Mouse (Mus musculus) CH12.LX (cell line): ENCODE data around the gene Atp6v0c. TPM values are rescaled to one million over a fixed set of nuclear protein-coding genes. Genes with fewer than 3 reads are reported as not detected.

Source experiments
- DNase-seq: peaks from one replicate; pipeline ENCODE4 v3.0.0-alpha.2; 2013; ENCODE audit errors: extremely low read depth
- H3K27ac ChIP-seq: 2 replicates; pipeline ENCODE4 v1.5.1; 2012; ENCODE audit warnings: low read depth, mild to moderate bottlenecking, control low read depth, moderate library complexity; ENCODE audit not compliant: insufficient read depth
- H3K27me3 ChIP-seq: replicated peaks from 2 replicates; pipeline ENCODE3; 2012; ENCODE audit warnings: inconsistent platforms
- H3K36me3 ChIP-seq, 2 experiments: replicated peaks in 1 of 2; 2 replicates each; pipeline versions ENCODE3 to v1.6.1; 2012; ENCODE audit warnings: inconsistent platforms in 1 of 2, low read length in 1 of 2, mild to moderate bottlenecking in 1 of 2, mixed read lengths in 1 of 2, moderate library complexity in 1 of 2; ENCODE audit not compliant: control insufficient read depth in 1 of 2, insufficient read depth in 1 of 2
- H3K4me1 ChIP-seq, 2 experiments: 2 replicates each; pipeline ENCODE4 v1.6.1; 2012; ENCODE audit warnings: inconsistent platforms in 1 of 2, moderate library complexity in 1 of 2; ENCODE audit not compliant: insufficient read depth in 2 of 2, control insufficient read depth in 1 of 2
- H3K4me2 ChIP-seq: 2 replicates; pipeline ENCODE4 v1.6.1; 2012; ENCODE audit warnings: low read depth, mild to moderate bottlenecking, control low read depth; ENCODE audit not compliant: poor library complexity, insufficient read depth, severe bottlenecking
- H3K4me3 ChIP-seq, 3 experiments: fragments of 150-350 bp in 1 of 3; sonication (generic) in 1 of 3; replicated peaks in 1 of 3; 2 replicates each; pipeline versions ENCODE3 to v1.5.1; 2011 to 2012; ENCODE audit warnings: low read depth in 2 of 3, low read length in 2 of 3, mild to moderate bottlenecking in 2 of 3, moderate library complexity in 2 of 3, control low read depth in 1 of 3, improper control_type of control experiment in 1 of 3, inconsistent platforms in 1 of 3, mixed read lengths in 1 of 3; ENCODE audit not compliant: poor library complexity in 1 of 3
- H3K79me2 ChIP-seq: replicated peaks from 2 replicates; pipeline ENCODE4 v1.6.1; 2012; ENCODE audit warnings: mild to moderate bottlenecking, moderate library complexity; ENCODE audit not compliant: control insufficient read depth, poor library complexity, insufficient read depth, severe bottlenecking; ENCODE audit errors: extremely low read depth
- H3K9ac ChIP-seq: 2 replicates; pipeline ENCODE4 v1.6.1; 2012; ENCODE audit warnings: low read depth, mild to moderate bottlenecking, control low read depth, moderate library complexity; ENCODE audit not compliant: insufficient read depth
- H3K9me3 ChIP-seq: replicated peaks from 2 replicates; pipeline ENCODE3; 2012; ENCODE audit warnings: low read length, inconsistent platforms, mixed read lengths
- BHLHE40 ChIP-seq: IDR thresholded peaks from 2 replicates; pipeline ENCODE4 v1.6.1; 2011; ENCODE audit warnings: mild to moderate bottlenecking, low read depth, low read length, improper control_type of control experiment
- CHD1 ChIP-seq: IDR thresholded peaks from 2 replicates; pipeline ENCODE4 v1.6.1; 2012; ENCODE audit warnings: low read depth, low read length, improper control_type of control experiment, inconsistent platforms
- E2F4 ChIP-seq: IDR thresholded peaks from 2 replicates; pipeline ENCODE4 v1.6.1; 2011; ENCODE audit warnings: low read depth, low read length, improper control_type of control experiment; ENCODE audit not compliant: insufficient replicate concordance
- ELF1 ChIP-seq: IDR thresholded peaks from 2 replicates; pipeline ENCODE4 v1.6.1; 2014; ENCODE audit warnings: low read depth, mild to moderate bottlenecking, inconsistent platforms, low read length, improper control_type of control experiment
- ETS1 ChIP-seq: conservative IDR thresholded peaks from 2 replicates; pipeline ENCODE4 v1.6.1; 2012; ENCODE audit warnings: low read depth, mild to moderate bottlenecking, inconsistent platforms, low read length, improper control_type of control experiment, moderate library complexity
- HCFC1 ChIP-seq: IDR thresholded peaks from 2 replicates; pipeline ENCODE4 v1.6.1; 2012; ENCODE audit warnings: low read depth, mild to moderate bottlenecking, inconsistent platforms, low read length, improper control_type of control experiment
- IRF4 ChIP-seq: IDR thresholded peaks from 2 replicates; pipeline ENCODE4 v1.6.1; 2014; ENCODE audit warnings: low read depth, mild to moderate bottlenecking, inconsistent platforms, low read length, improper control_type of control experiment
- JUN ChIP-seq: IDR thresholded peaks from 2 replicates; pipeline ENCODE4 v1.6.1; 2011; ENCODE audit warnings: low read depth, mild to moderate bottlenecking, low read length, improper control_type of control experiment, moderate library complexity; ENCODE audit not compliant: insufficient read depth
- JUND ChIP-seq: conservative IDR thresholded peaks from 2 replicates; pipeline ENCODE4 v1.6.1; 2011; ENCODE audit warnings: low read depth, low read length, improper control_type of control experiment
- MAX ChIP-seq: IDR thresholded peaks from 2 replicates; pipeline ENCODE4 v1.6.1; 2011; ENCODE audit warnings: low read length, improper control_type of control experiment
- MAZ ChIP-seq: IDR thresholded peaks from 2 replicates; pipeline ENCODE4 v1.6.1; 2012; ENCODE audit warnings: low read depth, mild to moderate bottlenecking, inconsistent platforms, low read length, improper control_type of control experiment, moderate library complexity
- MXI1 ChIP-seq: IDR thresholded peaks from 2 replicates; pipeline ENCODE4 v1.6.1; 2011; ENCODE audit warnings: mild to moderate bottlenecking, low read depth, low read length, improper control_type of control experiment
- MYC ChIP-seq: IDR thresholded peaks from 2 replicates; pipeline ENCODE4 v1.6.1; 2011; ENCODE audit warnings: low read depth, mild to moderate bottlenecking, improper control_type of control experiment, low read length
- NELFE ChIP-seq: IDR thresholded peaks from 2 replicates; pipeline ENCODE4 v1.6.1; 2011; ENCODE audit warnings: low read depth, low read length, improper control_type of control experiment
- NRF1 ChIP-seq: IDR thresholded peaks from 2 replicates; pipeline ENCODE4 v1.6.1; 2014; ENCODE audit warnings: low read depth, mild to moderate bottlenecking, inconsistent platforms, low read length, improper control_type of control experiment, moderate library complexity
- POLR2A ChIP-seq: IDR thresholded peaks from 2 replicates; pipeline ENCODE4 v1.6.1; 2011; ENCODE audit warnings: low read depth, mild to moderate bottlenecking, improper control_type of control experiment, low read length
- SIN3A ChIP-seq: IDR thresholded peaks from 2 replicates; pipeline ENCODE4 v1.6.1; 2012; ENCODE audit warnings: low read length, improper control_type of control experiment, inconsistent platforms
- SMC3 ChIP-seq: IDR thresholded peaks from 2 replicates; pipeline ENCODE4 v1.6.1; 2011; ENCODE audit warnings: low read depth, low read length, improper control_type of control experiment
- TBP ChIP-seq: conservative IDR thresholded peaks from 2 replicates; pipeline ENCODE4 v1.6.1; 2011; ENCODE audit warnings: low read depth, low read length, improper control_type of control experiment
- TCF12 ChIP-seq: IDR thresholded peaks from 2 replicates; pipeline ENCODE4 v1.6.1; 2014; ENCODE audit warnings: low read depth, mild to moderate bottlenecking, inconsistent platforms, low read length, improper control_type of control experiment
- USF1 ChIP-seq: IDR thresholded peaks from 2 replicates; pipeline ENCODE4 v1.6.1; 2014; ENCODE audit warnings: low read depth, mild to moderate bottlenecking, inconsistent platforms, low read length, improper control_type of control experiment
- USF2 ChIP-seq: conservative IDR thresholded peaks from 2 replicates; pipeline ENCODE4 v1.6.1; 2011; ENCODE audit warnings: low read depth, low read length, improper control_type of control experiment
- ZMIZ1 ChIP-seq: IDR thresholded peaks from 2 replicates; pipeline ENCODE4 v1.6.1; 2012; ENCODE audit warnings: low read depth, mild to moderate bottlenecking, inconsistent platforms, low read length, improper control_type of control experiment
- ZNF384 ChIP-seq: IDR thresholded peaks from 2 replicates; pipeline ENCODE4 v1.6.1; 2012; ENCODE audit warnings: low read depth, low read length, improper control_type of control experiment, inconsistent platforms
- dilution Hi-C: fragments of 300-500 bp; cut with MboI; formaldehyde crosslinking; loops from 2 replicates; pipeline ENCODE4 v1.14.3; 2020; ENCODE audit warnings: low sequenced_read_pairs; ENCODE audit not compliant: extremely low pct_unique_long_range_greater_than_20kb, extremely low pct_ligation_motif_present
- in situ Hi-C: fragments of 300-500 bp; cut with MboI; formaldehyde crosslinking; loops from 3 replicates; pipeline ENCODE4 v1.14.3; 2019; ENCODE audit warnings: low sequenced_read_pairs, low pct_ligation_motif_present, low pct_unique_long_range_greater_than_20kb, mixed read lengths
- polyA plus RNA-seq: library from polyadenylated mRNA; unstranded; fragments of >175 nt; gene quantifications from 2 replicates; pipeline ENCODE4 v1.2.1, GENCODE M21; 2012; ENCODE audit warnings: low read depth; ENCODE audit not compliant: insufficient read length
- total RNA-seq, 2 experiments: library from RNA; depleted of rRNA; stranded (reverse); fragments of 300-350 nt in 1 of 2; fragments of >200 nt in 1 of 2; gene quantifications; 2 replicates each; pipeline ENCODE4 v1.2.3; 2012 to 2014

Gene Atp6v0c
- total RNA-seq (2012; rRNA removed) (79.4 and 83.2 TPM in 2 replicates), total RNA-seq (2014; rRNA removed) (41.8 and 49.1 TPM in 2 replicates), polyA plus RNA-seq (317 and 407 TPM in 2 replicates)

- peaks cover 26% of the 10 kb centered on the region for H3K79me2 ChIP-seq
- in situ Hi-C loops: loop anchor here (5.0 kb wide), 1 partner anchor 128 kb away; no protein-coding TSS in a partner anchor
- DNase-seq: peak; percentile 93
- no peaks in the 10 kb centered on the region for H3K9me3 ChIP-seq
- dilution Hi-C loops: no loop called here
- H3K27ac ChIP-seq: peak within 1 kb of the TSS; percentile 87
- peak within 1 kb of the TSS; percentile 83 for H3K9ac ChIP-seq
- TF ChIP-seq NELFE: peak; percentile 78
- TF ChIP-seq ETS1: no peak
- TF ChIP-seq MYC: no peak
- peak; percentile 56 for TF ChIP-seq TBP
- no peak for TF ChIP-seq SIN3A
- TF ChIP-seq NRF1: peak; percentile 91
- TF ChIP-seq E2F4: no peak
- TF ChIP-seq POLR2A: peak; percentile 82
- TF ChIP-seq USF1: peak; percentile 90
- peak; percentile 76 for TF ChIP-seq USF2
- TF ChIP-seq SMC3: no peak
- TF ChIP-seq TCF12: peak; percentile 19
- TF ChIP-seq IRF4: no peak; the same call in 1 of the 2 replicates
- TF ChIP-seq ZMIZ1: peak; percentile 92
- TF ChIP-seq JUND: no peak
- peak; percentile 39; the same call in 1 of the 2 replicates for TF ChIP-seq MAX
- peak; percentile 98 for TF ChIP-seq CHD1
- peak; percentile 68 for TF ChIP-seq HCFC1
- TF ChIP-seq MAZ: peak; percentile 30; the same call in 1 of the 2 replicates
- TF ChIP-seq ELF1: peak; percentile 18; the same call in 1 of the 2 replicates
- no peak for TF ChIP-seq JUN
- no peak for TF ChIP-seq ZNF384
- no peak for TF ChIP-seq BHLHE40
- TF ChIP-seq MXI1: peak; percentile 67
- H3K27me3 ChIP-seq: no peaks in the 10 kb centered on the region
- peaks cover 25 to 32% of the 10 kb centered on the region in 2 experiments for H3K36me3 ChIP-seq
- peaks cover 17 to 59% of the 10 kb centered on the region in 2 experiments for H3K4me1 ChIP-seq
- peak within 1 kb of the TSS; percentile 75 for H3K4me2 ChIP-seq
- H3K4me3 ChIP-seq: peak within 1 kb of the TSS; percentile 78 to 96 (median 84)
Measured at GRCm38 (mm10) chr17:24169317-24170065, at the start of gene Atp6v0c. Gene Atp6v0c, minus strand, starts transcription at chr17:24169702.
